Mouse (Mus musculus): ENCODE results near the gene 6030468B19Rik. TPM values are rescaled to one million over a fixed set of nuclear protein-coding genes. Genes with fewer than 3 reads are reported as not detected.

Gene 6030468B19Rik
- total and polyA plus RNA-seq, 3 experiments: 2.7 to 5.1 TPM; not detected in 1

DNA sequence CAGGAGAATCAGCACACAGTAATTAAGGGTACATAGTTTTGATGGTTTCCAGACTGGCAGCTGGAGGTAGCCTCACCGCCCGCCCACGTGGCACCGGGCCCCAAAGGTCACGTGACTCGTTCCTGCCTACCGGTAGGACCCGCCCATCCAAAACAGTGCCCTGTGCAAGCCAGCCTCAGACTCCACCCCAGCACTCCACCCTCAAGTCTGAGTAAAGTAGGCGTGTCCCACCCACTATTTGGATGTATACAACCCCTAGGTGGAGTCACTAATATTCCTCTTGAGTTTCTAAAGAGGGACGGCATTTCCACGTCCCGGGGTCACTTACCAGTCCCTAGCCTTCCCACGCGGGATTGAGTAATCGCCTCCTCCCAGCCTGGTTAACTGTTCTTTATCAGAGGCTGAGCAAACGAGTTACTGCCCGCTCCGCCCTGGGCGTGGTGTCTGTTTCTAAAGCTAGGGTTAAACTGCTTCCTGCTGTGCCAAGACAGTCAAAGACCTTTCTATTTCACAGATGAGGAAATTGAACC is 16.8 kb upstream of the 6030468B19Rik start (continued):
- no peak for TF ChIP-seq MAFK (IDR thresholded peaks at IDR 0.05; ENCODE audit: borderline replicate concordance, low read depth, low read length)
- peak; percentile 86; the same call in 1 of the 2 replicates for TF ChIP-seq BHLHE40 (IDR thresholded peaks at IDR 0.05; ENCODE audit: borderline replicate concordance, low read depth, low read length)
- no peak for TF ChIP-seq UBTF (IDR thresholded peaks at IDR 0.05; ENCODE audit: borderline replicate concordance, insufficient read depth, low read depth, low read length)
- peak; percentile 85 for TF ChIP-seq GATA1 (IDR thresholded peaks at IDR 0.05; ENCODE audit: low read depth, low read length)
- TF ChIP-seq MXI1 (IDR thresholded peaks at IDR 0.05; ENCODE audit: low read depth, low read length): peak; percentile 99
- TF ChIP-seq MYC (IDR thresholded peaks at IDR 0.05; ENCODE audit: low read depth, low read length): peak; percentile 59
- TF ChIP-seq MAX (IDR thresholded peaks at IDR 0.05; ENCODE audit: low read length): peak; percentile 99
- peak; percentile 65 for TF ChIP-seq TAL1 (IDR thresholded peaks at IDR 0.05; ENCODE audit: low read length)
- TF ChIP-seq EP300 (IDR thresholded peaks at IDR 0.05; ENCODE audit: low read depth in 1 of 2, low read length in 2 of 2): peak; percentile 31 to 90; a peak in 3 of 4 replicates
- TF ChIP-seq ZNF384 (IDR thresholded peaks at IDR 0.05; ENCODE audit: low read depth, low read length): no peak
- peak; percentile 38; the same call in 1 of the 2 replicates for TF ChIP-seq KAT2A (conservative IDR thresholded peaks at IDR 0.05; ENCODE audit: low read depth, low read length)
- no peak for TF ChIP-seq RCOR1 (IDR thresholded peaks at IDR 0.05; ENCODE audit: low read depth, low read length)
- TF ChIP-seq ZC3H11A (IDR thresholded peaks at IDR 0.05; ENCODE audit: low read depth, low read length): no peak
- 0 out of 2 replicates have a peak, but pooled peaks have one; percentile 42 for TF ChIP-seq MYB (IDR thresholded peaks at IDR 0.05; ENCODE audit: low read depth, low read length)
- peak; percentile 99 for TF ChIP-seq USF1 (IDR thresholded peaks at IDR 0.05; ENCODE audit: low read depth, low read length)
- peak; percentile 94 for TF ChIP-seq SIN3A (IDR thresholded peaks at IDR 0.05; ENCODE audit: low read length)
- no peak for TF ChIP-seq JUND (IDR thresholded peaks at IDR 0.05; ENCODE audit: low read depth, low read length)

DNA sequence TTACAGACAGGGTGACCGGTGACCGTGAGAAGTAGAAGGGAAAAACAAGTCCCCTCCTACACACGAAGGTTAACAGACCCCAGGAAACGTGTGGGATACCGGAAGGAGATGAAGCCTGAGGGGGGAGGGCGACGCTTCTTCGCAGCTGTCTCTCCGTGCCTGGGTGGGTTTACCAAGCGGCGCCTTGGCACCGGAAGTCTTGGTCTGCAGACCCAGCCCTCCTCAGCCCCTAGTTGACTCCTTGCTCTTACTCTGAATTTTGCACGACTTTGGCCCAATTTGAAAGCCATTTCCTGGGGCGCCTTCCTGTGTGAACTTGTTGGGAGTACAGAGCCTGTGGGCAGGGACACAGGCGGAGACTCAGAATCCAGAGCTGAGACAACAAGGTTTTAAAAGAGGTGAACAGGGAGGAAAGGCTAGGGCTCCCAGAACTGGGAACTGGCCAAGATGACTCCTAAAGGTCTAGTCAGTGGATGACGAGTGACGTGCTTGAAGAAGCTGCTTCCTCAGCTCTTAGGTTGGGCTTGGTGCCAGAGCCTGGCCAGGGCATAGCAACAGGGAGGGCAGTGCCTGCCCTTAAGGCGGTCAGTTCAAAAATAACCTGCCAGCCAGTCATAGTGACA is 16.1 kb upstream of the 6030468B19Rik start:
- Histone ChIP-seq H3K36me3 (ENCODE audit: control insufficient read depth in 1 of 2, insufficient read depth in 2 of 2, low read length in 2 of 2) (no peaks in the 10 kb centered on the region), H3K27ac (ENCODE audit: control insufficient read depth, low read depth, low read length) (peak overlapping the region; percentile 96), H3K9me3 (replicated peaks; ENCODE audit: insufficient read depth, low read length) (no peaks in the 10 kb centered on the region), H3K9ac (ENCODE audit: control insufficient read depth, low read depth, low read length, poor library complexity, severe bottlenecking) (peak overlapping the region; percentile 82), H3K4me1 (ENCODE audit: control insufficient read depth in 1 of 2, insufficient read depth in 2 of 2, low read length in 2 of 2) (peaks cover 3 to 13% of the 10 kb centered on the region in 2 experiments; a peak in 2 of 4 replicates), H3K79me2 (ENCODE audit: control insufficient read depth, insufficient read depth, low read length, poor library complexity) (peaks cover 34% of the 10 kb centered on the region), H3K27me3 (ENCODE audit: control insufficient read depth in 1 of 2, insufficient read depth in 2 of 2, low read length in 2 of 2) (no peaks in the 10 kb centered on the region), H3K4me3 (ENCODE audit: control insufficient read depth in 1 of 2, insufficient read depth in 1 of 2, low read depth in 2 of 2, low read length in 2 of 2) (peak overlapping the region; percentile 74 to 81)
- peak; percentile 77 for DNase-seq (ENCODE audit: low read depth, low spot score)
- TF ChIP-seq ZKSCAN1 (IDR thresholded peaks at IDR 0.05; ENCODE audit: low read depth, low read length) (no peak), MAFK (IDR thresholded peaks at IDR 0.05; ENCODE audit: borderline replicate concordance, low read depth, low read length) (no peak), MAZ (IDR thresholded peaks at IDR 0.05; ENCODE audit: low read depth, low read length) (peak; percentile 44; the same call in 1 of the 2 replicates), GABPA (IDR thresholded peaks at IDR 0.05; ENCODE audit: low read depth, low read length) (no peak), ZMIZ1 (IDR thresholded peaks at IDR 0.05; ENCODE audit: low read depth, low read length) (0 out of 2 replicates have a peak, but pooled peaks have one; percentile 9), CHD2 (IDR thresholded peaks at IDR 0.05; ENCODE audit: low read length) (no peak), CTCF (IDR thresholded peaks at IDR 0.05 in 2 of 3, conservative IDR thresholded peaks at IDR 0.05 in 1 of 3; ENCODE audit: control insufficient read depth in 1 of 3, insufficient read depth in 1 of 3, low read depth in 2 of 3, low read length in 3 of 3, poor library complexity in 1 of 3, severe bottlenecking in 1 of 3) (no peak), UBTF (IDR thresholded peaks at IDR 0.05; ENCODE audit: borderline replicate concordance, insufficient read depth, low read depth, low read length) (no peak), SMC3 (IDR thresholded peaks at IDR 0.05; ENCODE audit: low read depth, low read length) (no peak), GATA1 (IDR thresholded peaks at IDR 0.05; ENCODE audit: low read depth, low read length) (no peak), ZC3H11A (IDR thresholded peaks at IDR 0.05; ENCODE audit: low read depth, low read length) (no peak), BHLHE40 (IDR thresholded peaks at IDR 0.05; ENCODE audit: borderline replicate concordance, low read depth, low read length) (no peak), ELF1 (IDR thresholded peaks at IDR 0.05; ENCODE audit: low read depth, low read length) (peak; percentile 62; the same call in 1 of the 2 replicates), EP300 (IDR thresholded peaks at IDR 0.05; ENCODE audit: low read depth in 1 of 2, low read length in 2 of 2) (no peak; a peak in 1 of 4 replicates), HCFC1 (IDR thresholded peaks at IDR 0.05; ENCODE audit: low read depth, low read length) (0 out of 2 replicates have a peak, but pooled peaks have one; percentile 15), SIN3A (IDR thresholded peaks at IDR 0.05; ENCODE audit: low read length) (no peak), MAX (IDR thresholded peaks at IDR 0.05; ENCODE audit: low read length) (no peak), CHD1 (IDR thresholded peaks at IDR 0.05; ENCODE audit: low read depth, low read length) (peak; percentile 87; the same call in 1 of the 2 replicates), POLR2A (IDR thresholded peaks at IDR 0.05; ENCODE audit: control insufficient read depth in 1 of 2, insufficient read depth in 1 of 2, low read depth in 1 of 2, low read length in 2 of 2, poor library complexity in 1 of 2) (no peak; a peak in 1 of 4 replicates), ETS1 (IDR thresholded peaks at IDR 0.05; ENCODE audit: low read depth, low read length) (0 out of 2 replicates have a peak, but pooled peaks have one; percentile 23), USF1 (IDR thresholded peaks at IDR 0.05; ENCODE audit: low read depth, low read length) (no peak), KAT2A (conservative IDR thresholded peaks at IDR 0.05; ENCODE audit: low read depth, low read length) (no peak), TCF12 (IDR thresholded peaks at IDR 0.05; ENCODE audit: low read depth, low read length) (no peak), MEF2A (IDR thresholded peaks at IDR 0.05; ENCODE audit: extremely low read depth, insufficient replicate concordance, low read depth, low read length, poor library complexity, severe bottlenecking) (no peak), MXI1 (IDR thresholded peaks at IDR 0.05; ENCODE audit: low read depth, low read length) (no peak)

Measured in MEL (cell line).